Mouse (Mus musculus) olfactory bulb, adult 2 months (tissue): Measurements from ENCODE around the gene Naaladl2. TPM values are rescaled to one million over a fixed set of nuclear protein-coding genes. Genes with fewer than 3 reads are reported as not detected.

ENCODE experiments used
- H3K27ac ChIP-seq: fragments of 200-500 bp; 2 replicates; pipeline ENCODE4 v1.5.1; 2012; ENCODE audit warnings: low read depth, low read length; ENCODE audit not compliant: insufficient read depth
- H3K4me1 ChIP-seq: fragments of 200-500 bp; 2 replicates; pipeline ENCODE4 v1.6.1; 2012; ENCODE audit warnings: low read length; ENCODE audit not compliant: control insufficient read depth, insufficient read depth
- H3K4me3 ChIP-seq: fragments of 200-500 bp; 2 replicates; pipeline ENCODE4 v1.5.1; 2012; ENCODE audit warnings: mild to moderate bottlenecking, low read depth, low read length, moderate library complexity; ENCODE audit not compliant: insufficient read depth
- CTCF ChIP-seq: fragments of 200-500 bp; IDR thresholded peaks from 2 replicates; pipeline ENCODE4 v1.5.1; 2012; ENCODE audit warnings: low read depth, mild to moderate bottlenecking, low read length, moderate library complexity; ENCODE audit not compliant: insufficient read depth
- POLR2A ChIP-seq: fragments of 200-500 bp; IDR thresholded peaks from 2 replicates; pipeline ENCODE4 v1.6.1; 2012; ENCODE audit warnings: mild to moderate bottlenecking, low read depth, low read length, moderate library complexity; ENCODE audit not compliant: insufficient read depth
- WGBS: fragments of 180-500 bp; shearing (Covaris S2); methylation state at CpG from one replicate; pipeline ENCODE4 v1.1.7; 2018; 5-methylcytosine and 5-hydroxymethylcytosine counted together
- polyA plus RNA-seq: library from polyadenylated mRNA; stranded (reverse); fragments of >200 nt; gene quantifications from 2 replicates; pipeline ENCODE4 v1.2.4, GENCODE M21; 2012; ENCODE audit warnings: low replicate concordance; ENCODE audit not compliant: missing spikeins, insufficient read depth, insufficient read length

Gene Naaladl2
- polyA plus RNA-seq, 1 experiment = not detected

DNA sequence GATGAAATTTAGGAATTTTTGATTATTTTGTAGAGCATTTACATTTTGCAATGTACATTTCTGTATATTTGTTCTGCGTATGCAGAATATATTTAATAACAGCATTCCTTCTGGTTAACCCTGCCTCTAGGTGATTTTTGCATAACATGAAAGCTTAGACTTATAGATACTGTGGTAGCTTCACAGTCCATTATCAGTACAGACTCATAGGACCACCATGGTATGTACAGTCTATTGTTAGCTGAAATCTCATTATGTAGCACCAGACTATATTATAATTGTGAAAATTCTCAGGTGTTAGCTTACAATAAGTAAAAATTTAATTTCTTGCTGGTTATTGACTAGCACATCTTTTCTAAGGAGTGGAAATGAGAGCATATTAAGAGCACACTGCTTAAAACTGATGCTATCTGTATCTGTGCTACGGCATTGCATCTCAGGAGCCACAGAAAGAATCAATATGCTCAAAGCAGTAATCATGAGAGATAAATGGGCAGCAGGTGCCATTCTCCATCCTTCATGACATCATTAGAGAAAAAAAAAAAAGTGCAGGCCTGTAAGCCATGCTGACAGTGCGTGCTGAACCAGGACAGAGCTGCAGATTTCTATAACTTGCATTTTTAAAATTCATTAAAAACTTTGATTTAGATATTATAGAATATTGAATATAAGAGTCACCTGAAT, 610.1 kb downstream of the Naaladl2 start:
- TF ChIP-seq CTCF (no peak), POLR2A (no peak)
- 100% methylated on average over 3 of the region's 3 CpGs for WGBS
- H3K27ac ChIP-seq = no peak overlapping the region
- no peaks in the 10 kb centered on the region for H3K4me1 ChIP-seq
- no peak overlapping the region for H3K4me3 ChIP-seq

DNA sequence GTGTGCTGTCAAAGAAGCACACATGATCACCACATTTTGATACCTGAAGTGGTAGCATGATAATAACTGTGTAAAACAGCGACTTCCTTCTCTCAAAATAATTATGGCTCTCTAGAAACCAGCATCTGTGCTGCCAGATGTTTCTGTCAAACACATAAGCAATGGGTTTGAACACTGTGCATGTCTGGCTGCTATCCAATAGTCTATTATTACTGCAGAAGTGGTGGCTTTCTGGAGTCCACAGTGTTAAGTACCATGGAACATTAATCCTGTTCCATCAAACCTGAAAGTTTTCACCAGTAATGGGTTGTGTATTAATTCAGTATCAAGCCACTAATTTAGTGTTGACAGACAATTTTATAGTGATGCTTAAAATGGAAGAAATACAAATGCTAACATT, 629.1 kb downstream of the Naaladl2 start:
- Histone ChIP-seq H3K4me3 (no peak overlapping the region), H3K27ac (no peak overlapping the region), H3K4me1 (no peaks in the 10 kb centered on the region)
- TF ChIP-seq POLR2A (no peak), CTCF (no peak)
- 26% methylated on average over 1 of the region's 1 CpGs for WGBS

DNA sequence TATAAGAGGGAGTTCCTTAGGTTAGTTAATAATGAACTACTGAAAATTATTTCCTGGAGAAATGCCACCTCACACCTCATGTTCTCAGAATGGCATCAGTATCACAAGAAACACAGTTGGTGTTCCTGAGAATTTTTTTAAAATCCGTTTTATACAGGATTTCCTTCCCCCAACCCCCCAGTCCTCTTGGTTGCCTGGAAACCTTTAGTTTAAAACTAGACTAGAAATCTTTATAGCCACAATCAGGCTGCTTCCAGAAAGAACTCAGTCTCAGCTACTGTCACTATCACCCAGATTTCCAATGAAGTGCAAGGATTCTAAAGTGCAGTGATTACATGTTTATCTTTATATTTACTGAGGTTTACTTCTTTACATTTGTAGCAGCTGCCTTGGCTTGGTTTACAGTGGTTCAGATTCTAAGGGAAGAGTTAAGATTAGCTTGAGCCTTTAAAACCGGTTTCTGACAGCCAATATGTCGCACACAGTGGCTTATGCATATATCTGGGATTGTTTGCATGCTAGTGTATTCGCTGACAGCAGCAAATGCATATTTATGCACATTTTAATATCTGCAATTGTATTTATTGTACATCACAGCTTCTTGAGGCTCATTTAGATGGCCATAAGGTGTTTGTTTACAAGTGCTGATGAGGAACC, 657.5 kb downstream of the Naaladl2 start:
- no peak overlapping the region for H3K27ac ChIP-seq
- no peak overlapping the region for H3K4me3 ChIP-seq
- 48% methylated on average over 4 of the region's 4 CpGs for WGBS
- H3K4me1 ChIP-seq = no peaks in the 10 kb centered on the region
- TF ChIP-seq POLR2A (no peak), CTCF (no peak)

DNA sequence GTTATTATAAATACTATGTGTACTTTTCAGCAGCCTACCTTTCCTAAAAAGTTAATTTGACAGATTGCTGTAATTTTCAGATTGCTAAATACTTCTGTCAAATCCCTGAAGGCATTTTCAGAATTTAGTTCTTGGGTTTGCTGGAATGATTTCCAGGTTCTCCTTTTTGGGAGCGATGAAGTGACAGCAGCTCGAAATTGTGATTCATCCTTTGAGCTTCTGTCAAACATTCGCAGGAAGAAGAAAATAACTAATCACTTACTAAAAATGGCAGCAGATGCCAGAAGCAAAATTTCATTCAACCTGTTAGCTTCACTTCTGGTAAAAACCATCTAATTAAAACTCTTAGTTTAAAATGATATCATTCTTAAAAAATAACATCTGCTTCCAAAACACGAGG, 680.1 kb downstream of the Naaladl2 start:
- Histone ChIP-seq H3K4me3 (no peak overlapping the region), H3K27ac (no peak overlapping the region), H3K4me1 (no peaks in the 10 kb centered on the region)
- 85% methylated on average over 4 of the region's 4 CpGs for WGBS
- TF ChIP-seq POLR2A (no peak), CTCF (no peak)

DNA sequence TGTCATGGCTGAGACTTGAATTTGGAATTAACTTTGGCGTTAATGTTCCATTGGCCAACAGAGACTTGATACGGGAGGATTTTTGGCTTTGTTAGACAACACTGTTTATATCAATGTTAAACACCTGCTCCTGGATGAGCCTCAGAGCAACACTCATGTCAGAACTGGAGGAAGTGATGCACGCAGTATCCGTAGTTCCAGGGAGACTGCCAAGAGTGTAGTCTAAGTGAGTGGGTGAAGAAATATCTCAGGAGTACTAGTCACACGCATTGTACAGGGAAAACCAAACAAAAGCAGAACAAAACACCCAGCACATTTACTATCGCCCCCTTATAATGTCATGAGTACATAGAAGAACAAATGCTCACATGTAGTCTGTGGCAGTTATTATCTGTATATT, 703.4 kb downstream of the Naaladl2 start:
- 73% methylated on average over 6 of the region's 6 CpGs for WGBS
- TF ChIP-seq POLR2A (no peak), CTCF (no peak)
- Histone ChIP-seq H3K27ac (no peak overlapping the region), H3K4me1 (no peaks in the 10 kb centered on the region), H3K4me3 (no peak overlapping the region)

DNA sequence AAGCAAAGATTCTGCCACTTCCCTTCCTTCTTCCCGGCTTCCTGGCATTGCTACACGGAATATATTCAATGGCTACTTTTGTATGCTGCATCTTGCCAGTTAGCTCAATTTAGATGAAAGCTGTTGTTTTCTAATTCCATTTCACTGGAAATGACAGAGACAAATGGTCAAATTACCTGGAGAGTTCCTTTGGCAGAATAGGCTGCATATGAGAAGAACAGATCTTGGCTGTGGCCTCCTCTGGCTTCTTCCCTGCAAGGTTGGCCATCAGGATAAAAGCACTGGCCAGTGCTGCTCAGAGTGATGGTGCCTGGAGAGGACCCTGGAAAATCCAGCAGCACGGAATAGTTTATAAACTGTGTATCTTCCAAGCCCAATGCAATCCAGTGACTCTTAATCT, 711.3 kb downstream of the Naaladl2 start:
- H3K4me3 ChIP-seq = no peak overlapping the region
- H3K4me1 ChIP-seq = no peaks in the 10 kb centered on the region
- WGBS = 75% methylated on average over 3 of the region's 3 CpGs
- H3K27ac ChIP-seq = no peak overlapping the region
- TF ChIP-seq CTCF = no peak

DNA sequence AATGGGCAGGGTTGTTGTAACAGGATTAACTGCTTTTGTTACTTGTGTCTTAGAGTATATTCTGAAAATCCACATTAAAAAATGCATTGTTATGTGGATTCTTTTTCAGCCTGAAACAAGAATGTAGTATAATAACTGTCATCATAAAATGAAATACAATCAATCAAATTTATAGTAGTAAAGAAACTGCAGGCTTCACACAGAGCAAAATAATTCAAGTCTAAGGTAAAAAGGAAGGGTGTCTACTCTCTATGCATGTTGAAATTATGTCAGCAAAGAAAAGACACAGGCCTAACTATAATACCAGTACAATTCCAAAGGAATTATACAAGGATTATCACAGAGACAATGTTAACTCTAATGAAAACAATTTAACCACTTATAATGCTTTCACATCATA, 752.3 kb downstream of the Naaladl2 start:
- Histone ChIP-seq H3K4me3 (no peak overlapping the region), H3K4me1 (no peaks in the 10 kb centered on the region), H3K27ac (no peak overlapping the region)
- TF ChIP-seq CTCF (no peak), POLR2A (no peak)

DNA sequence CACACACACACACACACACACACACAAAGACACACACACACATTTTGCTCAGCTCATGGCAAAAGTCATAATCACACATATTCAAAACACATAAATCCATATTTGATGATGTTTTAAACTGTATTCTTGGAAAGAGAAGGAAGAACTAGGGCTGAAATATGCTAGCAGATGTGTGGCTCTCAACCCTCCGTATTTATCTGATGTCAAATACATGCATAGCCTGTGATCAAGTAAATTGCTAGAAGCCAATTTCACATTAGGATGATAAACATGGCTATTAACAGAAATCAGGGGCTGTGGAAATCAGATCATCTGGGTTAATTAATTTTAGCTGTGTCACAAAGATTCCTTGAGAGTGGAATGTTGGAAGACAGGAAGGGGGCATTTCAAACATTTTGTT, 752.8 kb downstream of the Naaladl2 start:
- Histone ChIP-seq H3K4me3 (no peak overlapping the region), H3K27ac (no peak overlapping the region), H3K4me1 (no peaks in the 10 kb centered on the region)
- 29% methylated on average over 1 of the region's 1 CpGs for WGBS
- TF ChIP-seq POLR2A (no peak), CTCF (no peak)

DNA sequence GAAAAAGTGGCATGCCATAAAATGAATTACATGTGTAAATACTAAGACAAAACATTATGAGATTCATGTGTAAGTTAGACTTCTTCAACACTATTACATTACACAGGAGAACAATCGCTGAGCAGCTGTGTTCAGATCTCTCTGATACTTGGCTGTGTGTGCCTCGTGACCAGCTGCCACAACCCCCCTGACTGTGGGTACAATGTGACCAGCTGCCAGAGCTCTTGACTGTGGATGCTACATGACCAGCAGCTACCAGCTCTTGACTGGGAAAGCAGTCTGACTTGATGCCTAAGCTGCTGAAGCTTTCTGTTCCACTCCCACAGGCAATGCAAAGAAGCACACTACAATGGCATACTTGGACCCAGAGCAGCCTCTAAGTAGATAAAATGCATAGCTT, 789.1 kb downstream of the Naaladl2 start:
- no peaks in the 10 kb centered on the region for H3K4me1 ChIP-seq
- WGBS = 45% methylated on average over 2 of the region's 2 CpGs
- H3K27ac ChIP-seq = no peak overlapping the region
- H3K4me3 ChIP-seq = no peak overlapping the region
- TF ChIP-seq POLR2A = no peak
- TF ChIP-seq CTCF = no peak
